Mouse (Mus musculus) layer of hippocampus, adult 2 months (tissue): Measurements from ENCODE around the gene Ciao2a. TPM values are rescaled to one million over a fixed set of nuclear protein-coding genes. Genes with fewer than 3 reads are reported as not detected.

Experiments used
- DNase-seq, 2 experiments: peaks; one replicate each; pipeline ENCODE4 v3.0.0; 2022; ENCODE audit warnings: low spot score in 2 of 2
- H3K27ac ChIP-seq: fragments of 200-600 bp; 2 replicates; pipeline ENCODE4 v1.8.1; 2022
- H3K4me3 ChIP-seq: fragments of 200-600 bp; 2 replicates; pipeline ENCODE4 v1.8.1; 2022; ENCODE audit warnings: mild to moderate bottlenecking
- CTCF ChIP-seq: fragments of 200-600 bp; conservative IDR thresholded peaks from 2 replicates; pipeline ENCODE4 v1.8.1; 2022; ENCODE audit warnings: antibody characterized with exemption, mild to moderate bottlenecking, moderate library complexity
- long read RNA-seq, 2 experiments: library from polyadenylated mRNA; stranded (forward); transcript quantifications; one replicate each; pipeline ENCODE4 v2.0.0; 2021; ENCODE audit warnings: borderline mapping rate in 2 of 2
- total RNA-seq, 2 experiments: library from RNA; stranded (reverse); gene quantifications; 2 replicates each; pipeline ENCODE4 v1.2.3; 2021

The Ciao2a gene
- 10 to 100 TPM; 25.9 to 26.3 TPM for total RNA-seq
- long read RNA-seq, experiment 1, transcript Ciao2a-201 (5 exons, 1,240 nt): major isoform, 10 of 10 reads
- long read RNA-seq, experiment 1, partial matches to known transcripts: 0 of 10 reads
- long read RNA-seq, experiment 1, other reads (novel, unspliced or antisense): 0 of 10 reads
- long read RNA-seq, experiment 2, transcript Ciao2a-201 (5 exons, 1,240 nt): major isoform, 26 of 27 reads
- long read RNA-seq, experiment 2, partial matches to known transcripts: 1 of 27 reads
- long read RNA-seq, experiment 2, other reads (novel, unspliced or antisense): 0 of 27 reads

DNA sequence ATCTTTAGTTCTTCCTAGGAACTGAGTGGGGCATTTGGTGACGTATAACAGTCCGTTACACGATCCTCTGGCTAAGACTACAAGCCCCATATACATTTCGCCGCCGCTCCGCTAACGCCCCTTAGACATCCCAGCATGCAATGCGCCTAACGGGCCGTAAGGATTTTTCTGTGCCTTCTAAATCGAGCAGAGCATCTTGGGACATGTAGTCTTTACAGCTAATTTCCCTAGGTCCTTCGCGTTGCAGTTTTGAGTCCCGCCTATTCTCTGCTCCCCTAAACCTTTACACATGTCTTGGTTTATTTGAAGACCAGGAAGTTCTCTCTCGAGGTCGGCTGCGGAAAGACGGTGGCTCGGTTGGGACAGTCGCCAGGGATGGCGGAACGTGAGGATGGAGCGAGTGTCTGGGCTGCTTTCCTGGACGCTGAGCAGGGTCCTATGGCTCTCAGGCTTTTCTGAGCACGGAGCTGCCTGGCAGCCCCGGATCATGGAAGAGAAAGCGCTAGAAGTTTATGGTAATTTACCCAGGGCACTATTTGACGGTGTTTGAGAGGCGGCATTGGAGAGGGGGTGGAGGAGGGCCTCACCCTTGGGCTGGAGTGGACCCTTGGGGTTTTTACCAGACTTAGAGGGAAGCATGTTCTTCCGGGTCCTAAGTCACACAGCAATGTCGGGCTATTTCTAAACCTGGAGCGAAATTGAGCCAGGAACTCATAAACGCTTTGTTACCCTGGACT lies at the start of gene Ciao2a, which contains the start of gene Snx1:
TSS of gene Ciao2a (plus strand) at position 156 of the 737 bp plus-strand sequence.
TSS of gene Snx1 (minus strand) at position 132 of the 737 bp plus-strand sequence.
- TF ChIP-seq CTCF: no peak; the same call in 1 of the 2 replicates
- peak; percentile 89 to 97 for DNase-seq
- Histone ChIP-seq H3K4me3 (peak within 1 kb of the TSS; percentile 74), H3K27ac (peak within 1 kb of the TSS; percentile 82)

- no peak overlapping the region for H3K4me3 ChIP-seq
- H3K27ac ChIP-seq: peak overlapping the region; percentile 46
- no peak for DNase-seq
- TF ChIP-seq CTCF: no peak
These were observed 48.3 kb upstream of the Ciao2a start for GRCm38 (mm10) chr9:66078072-66078471.

- TF ChIP-seq CTCF: no peak; the same call in none of the 2 replicates
- no peak overlapping the region for H3K4me3 ChIP-seq
- DNase-seq: no peak
- peak overlapping the region; percentile 46 for H3K27ac ChIP-seq
These were observed 47.9 kb upstream of the Ciao2a start for GRCm38 (mm10) chr9:66078493-66078892.

- no peak for TF ChIP-seq CTCF
- Histone ChIP-seq H3K4me3 (no peak overlapping the region), H3K27ac (no peak overlapping the region)
- DNase-seq: no peak
These were observed 45.5 kb upstream of the Ciao2a start for GRCm38 (mm10) chr9:66080804-66081459.

DNA sequence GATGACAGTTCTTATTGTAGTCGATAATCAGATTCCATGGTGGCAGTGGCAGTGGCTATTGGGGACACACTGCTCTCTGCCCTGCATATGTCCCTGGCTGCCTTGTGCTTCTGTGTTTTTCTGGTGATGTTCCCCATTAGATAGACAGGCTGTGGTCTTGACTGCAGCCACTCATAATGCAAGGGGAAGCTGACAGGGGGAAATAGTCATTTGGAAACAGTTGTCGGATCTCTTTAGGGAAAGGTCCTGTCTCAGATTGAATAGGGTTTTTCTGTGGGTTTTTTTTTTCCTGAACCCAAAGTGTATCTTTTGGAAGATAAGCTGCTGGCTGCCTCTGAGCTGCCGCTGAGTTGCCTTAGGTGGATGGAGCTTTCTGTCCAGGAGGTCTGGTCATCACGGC lies 44.4 kb upstream of the Ciao2a start:
- DNase-seq: no peak
- Histone ChIP-seq H3K27ac (no peak overlapping the region), H3K4me3 (no peak overlapping the region)
- TF ChIP-seq CTCF: no peak

GRCm38 (mm10) chr9:66084171-66084570 lies 42.2 kb upstream of the Ciao2a start:
- no peak for DNase-seq
- H3K4me3 ChIP-seq: no peak overlapping the region
- no peak for TF ChIP-seq CTCF
- no peak overlapping the region for H3K27ac ChIP-seq

- H3K27ac ChIP-seq: no peak overlapping the region
- TF ChIP-seq CTCF: no peak
- no peak overlapping the region for H3K4me3 ChIP-seq
- DNase-seq: no peak
These were observed 39.3 kb upstream of the Ciao2a start for GRCm38 (mm10) chr9:66087062-66087461.

DNA sequence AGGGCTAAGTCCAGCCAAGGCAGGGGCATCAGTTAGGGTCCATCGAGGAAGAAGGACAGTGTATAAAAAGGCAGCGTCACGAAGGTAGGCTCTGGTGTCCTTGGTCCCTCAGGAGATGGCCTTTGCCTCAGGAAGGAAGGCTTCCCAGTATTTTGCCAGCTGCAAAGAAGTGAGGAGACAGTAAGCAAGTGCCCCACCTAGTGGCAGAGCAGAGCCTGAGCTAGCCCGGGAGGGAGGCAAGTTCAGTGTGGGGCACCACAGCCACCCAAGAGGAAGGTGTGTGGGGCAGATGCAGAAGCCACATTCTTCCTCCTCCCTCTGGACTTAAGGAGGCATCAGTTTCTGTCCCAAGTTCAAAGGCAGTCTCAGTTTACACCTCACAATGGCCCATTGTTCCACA lies 38.0 kb upstream of the Ciao2a start:
- no peak overlapping the region for H3K27ac ChIP-seq
- H3K4me3 ChIP-seq: no peak overlapping the region
- DNase-seq: peak in 1 of 2 experiments; percentile 62
- TF ChIP-seq CTCF: peak; percentile 92

GRCm38 (mm10) chr9:66090593-66091244 lies 35.7 kb upstream of the Ciao2a start:
- H3K4me3 ChIP-seq: no peak overlapping the region
- peak overlapping the region; percentile 55; the same call in 1 of the 2 replicates for H3K27ac ChIP-seq
- no peak for TF ChIP-seq CTCF
- DNase-seq: no peak

- no peak for DNase-seq
- Histone ChIP-seq H3K4me3 (no peak overlapping the region), H3K27ac (peak overlapping the region; percentile 55; the same call in 1 of the 2 replicates)
- TF ChIP-seq CTCF: no peak
These were observed 34.8 kb upstream of the Ciao2a start for GRCm38 (mm10) chr9:66091327-66092231.

DNA sequence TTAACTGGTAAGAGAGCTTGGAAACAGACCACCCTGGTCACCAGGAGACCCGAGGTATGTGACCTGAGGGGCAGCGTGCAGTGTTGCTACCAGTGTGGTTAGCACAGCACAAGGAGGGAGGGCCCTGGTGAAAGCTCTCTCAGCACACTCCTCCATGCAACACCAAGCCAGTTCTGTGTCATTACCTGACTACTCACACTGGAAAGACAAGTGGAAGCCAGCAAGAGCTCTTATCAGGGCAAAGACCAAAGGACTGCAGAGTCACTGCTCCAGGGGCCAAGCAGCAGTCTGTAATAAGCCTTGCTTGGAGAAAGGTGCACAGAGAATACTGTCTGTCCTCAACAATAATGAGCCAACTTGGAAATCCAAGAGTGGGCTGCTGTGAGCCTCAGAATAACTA lies 33.7 kb upstream of the Ciao2a start:
- H3K27ac ChIP-seq: peak overlapping the region; percentile 23; the same call in 1 of the 2 replicates
- no peak for DNase-seq
- TF ChIP-seq CTCF: no peak
- no peak overlapping the region for H3K4me3 ChIP-seq

GRCm38 (mm10) chr9:66101577-66101976 lies 24.8 kb upstream of the Ciao2a start:
- DNase-seq: peak in 1 of 2 experiments; percentile 49
- Histone ChIP-seq H3K4me3 (no peak overlapping the region), H3K27ac (peak overlapping the region; percentile 72)
- TF ChIP-seq CTCF: no peak
